Mouse (Mus musculus) heart, postnatal 0 days (tissue): ENCODE results near the gene Arl15.

Experiments used
- CTCF ChIP-seq: IDR thresholded peaks from 2 replicates; pipeline ENCODE4 v1.5.1; 2016; ENCODE audit warnings: antibody characterized with exemption, control low read depth, low read depth
- EP300 ChIP-seq: IDR thresholded peaks from 2 replicates; pipeline ENCODE4 v1.6.1; 2016; ENCODE audit warnings: antibody characterized with exemption, low read depth

- TF ChIP-seq CTCF (no peak), EP300 (no peak)
These were observed 62.6 kb downstream of the Arl15 start for GRCm38 (mm10) chr13:113856946-113857345.
